Mouse (Mus musculus) liver, embryonic 15.5 days (tissue): ENCODE results near the gene Plxdc2. TPM values are rescaled to one million over a fixed set of nuclear protein-coding genes. Genes with fewer than 3 reads are reported as not detected.
A peak's percentile ranks its signal among the peaks of the same experiment; 100 is the strongest.

Experiments
- ATAC-seq: fragments of 200-750 bp; cut with Nextera tagmentation; 2 replicates; pipeline ENCODE4 v1.8.0; 2017; ENCODE audit warnings: moderate number of reproducible peaks, mild to moderate bottlenecking, moderate library complexity; ENCODE audit not compliant: insufficient read depth
- H3K27ac ChIP-seq: fragments of 300-500 bp; sonication (generic); replicated peaks from 2 replicates; pipeline ENCODE4 v1.5.1; 2015; ENCODE audit warnings: mild to moderate bottlenecking, inconsistent platforms
- H3K27me3 ChIP-seq: fragments of 300-500 bp; sonication (generic); 2 replicates; pipeline ENCODE4 v1.6.1; 2015; ENCODE audit warnings: mild to moderate bottlenecking, inconsistent platforms
- H3K36me3 ChIP-seq: fragments of 300-500 bp; sonication (generic); replicated peaks from 2 replicates; pipeline ENCODE4 v1.6.1; 2015; ENCODE audit warnings: moderate library complexity, mild to moderate bottlenecking, inconsistent platforms
- H3K4me1 ChIP-seq: fragments of 300-500 bp; sonication (generic); replicated peaks from 2 replicates; pipeline ENCODE4 v1.6.1; 2015; ENCODE audit warnings: inconsistent platforms
- H3K4me2 ChIP-seq: fragments of 300-500 bp; sonication (generic); 2 replicates; pipeline ENCODE4 v1.6.1; 2015; ENCODE audit warnings: moderate library complexity, mild to moderate bottlenecking, inconsistent platforms
- H3K4me3 ChIP-seq: fragments of 300-500 bp; sonication (generic); replicated peaks from 2 replicates; pipeline ENCODE4 v1.5.1; 2015; ENCODE audit warnings: mild to moderate bottlenecking, inconsistent platforms
- H3K9ac ChIP-seq: fragments of 300-500 bp; sonication (generic); 2 replicates; pipeline ENCODE4 v1.6.1; 2015; ENCODE audit warnings: moderate library complexity, mild to moderate bottlenecking, inconsistent platforms
- H3K9me3 ChIP-seq: fragments of 300-500 bp; sonication (generic); replicated peaks from 2 replicates; pipeline ENCODE4 v1.6.1; 2016; ENCODE audit warnings: inconsistent platforms
- WGBS: fragments of 180-500 bp; shearing (Covaris S2); methylation state at CpG from one replicate; pipeline ENCODE4 v1.1.7; 2015; ENCODE audit warnings: mixed read lengths; ENCODE audit not compliant: insufficient replicate concordance; 5-methylcytosine and 5-hydroxymethylcytosine counted together
- polyA plus RNA-seq: library from polyadenylated mRNA; unstranded; fragments of >200 nt; fragmentation: Nextera tagmentation; extraction: Ambion mirVana; gene quantifications from 2 replicates; pipeline ENCODE4 v1.2.1, GENCODE M21; 2015

The Plxdc2 gene
- 1.5 TPM in 2 replicates for polyA plus RNA-seq

GRCm38 (mm10) chr2:16356106-16356818, at the start of gene Plxdc2:
Gene Plxdc2 (plus strand): TSS chr2:16356304.
- H3K36me3 ChIP-seq: no peaks in the 10 kb centered on the region
- H3K27me3 ChIP-seq: peaks cover 29% of the 10 kb centered on the region
- ATAC-seq: no peak
- H3K27ac ChIP-seq: no peak within 1 kb of the TSS
- H3K4me2 ChIP-seq: peak within 1 kb of the TSS; percentile 65
- H3K4me3 ChIP-seq: peak within 1 kb of the TSS; percentile 45
- H3K4me1 ChIP-seq: no peaks in the 10 kb centered on the region; the same call in none of the 2 replicates
- no peak within 1 kb of the TSS for H3K9ac ChIP-seq
- H3K9me3 ChIP-seq: no peaks in the 10 kb centered on the region
- WGBS: under 1% methylated on average over 38 of the region's 45 CpGs

GRCm38 (mm10) chr2:16310387-16310786, 45.7 kb upstream of the Plxdc2 start:
- Histone ChIP-seq H3K27ac (no peak overlapping the region), H3K4me3 (no peak overlapping the region), H3K4me1 (no peaks in the 10 kb centered on the region), H3K4me2 (no peak overlapping the region), H3K36me3 (no peaks in the 10 kb centered on the region), H3K27me3 (no peaks in the 10 kb centered on the region), H3K9ac (no peak overlapping the region), H3K9me3 (no peaks in the 10 kb centered on the region)
- WGBS: 28% methylated on average over 2 of the region's 2 CpGs
- ATAC-seq: no peak

GRCm38 (mm10) chr2:16312400-16313070, 43.6 kb upstream of the Plxdc2 start:
- no peak for ATAC-seq
- Histone ChIP-seq H3K9ac (no peak overlapping the region), H3K36me3 (no peaks in the 10 kb centered on the region), H3K4me2 (no peak overlapping the region), H3K27me3 (no peaks in the 10 kb centered on the region), H3K4me1 (no peaks in the 10 kb centered on the region), H3K4me3 (no peak overlapping the region), H3K9me3 (no peaks in the 10 kb centered on the region), H3K27ac (no peak overlapping the region)
- 38% methylated on average over 4 of the region's 4 CpGs for WGBS

- H3K36me3 ChIP-seq: no peaks in the 10 kb centered on the region
- no peaks in the 10 kb centered on the region for H3K27me3 ChIP-seq
- no peak overlapping the region for H3K9ac ChIP-seq
- no peak for ATAC-seq
- no peak overlapping the region for H3K27ac ChIP-seq
- 32% methylated on average over 4 of the region's 4 CpGs for WGBS
- no peak overlapping the region for H3K4me2 ChIP-seq
- no peak overlapping the region for H3K4me3 ChIP-seq
- no peaks in the 10 kb centered on the region for H3K4me1 ChIP-seq
- H3K9me3 ChIP-seq: no peaks in the 10 kb centered on the region
Observed at GRCm38 (mm10) chr2:16335194-16335781, 20.8 kb upstream of the Plxdc2 start.

GRCm38 (mm10) chr2:16344564-16344963, 11.5 kb upstream of the Plxdc2 start:
- Histone ChIP-seq H3K4me3 (no peak overlapping the region), H3K9me3 (no peaks in the 10 kb centered on the region), H3K27me3 (no peaks in the 10 kb centered on the region), H3K9ac (no peak overlapping the region), H3K4me2 (no peak overlapping the region), H3K27ac (no peak overlapping the region), H3K36me3 (no peaks in the 10 kb centered on the region), H3K4me1 (no peaks in the 10 kb centered on the region)
- no peak for ATAC-seq
- 33% methylated on average over 2 of the region's 2 CpGs for WGBS

GRCm38 (mm10) chr2:16351106-16351505, 5.0 kb upstream of the Plxdc2 start:
- no peak overlapping the region for H3K9ac ChIP-seq
- no peaks in the 10 kb centered on the region for H3K9me3 ChIP-seq
- ATAC-seq: no peak
- H3K27ac ChIP-seq: no peak overlapping the region
- no peaks in the 10 kb centered on the region for H3K36me3 ChIP-seq
- peaks cover 10% of the 10 kb centered on the region for H3K27me3 ChIP-seq
- H3K4me3 ChIP-seq: no peak overlapping the region
- no peaks in the 10 kb centered on the region; the same call in 1 of the 2 replicates for H3K4me1 ChIP-seq
- WGBS: 43% methylated on average over 3 of the region's 3 CpGs
- no peak overlapping the region for H3K4me2 ChIP-seq

GRCm38 (mm10) chr2:16355611-16356105, 446 bp upstream of the Plxdc2 start:
- Histone ChIP-seq H3K9ac (no peak overlapping the region), H3K36me3 (no peaks in the 10 kb centered on the region), H3K9me3 (no peaks in the 10 kb centered on the region), H3K27ac (no peak overlapping the region), H3K4me1 (no peaks in the 10 kb centered on the region; the same call in none of the 2 replicates), H3K27me3 (peaks cover 29% of the 10 kb centered on the region), H3K4me2 (peak overlapping the region; percentile 65), H3K4me3 (peak overlapping the region; percentile 45)
- WGBS: under 1% methylated on average over 22 of the region's 22 CpGs
- ATAC-seq: peak; percentile 37; the same call in 1 of the 2 replicates

- no peak for ATAC-seq
- WGBS: 5% methylated on average over 33 of the region's 33 CpGs
- H3K4me1 ChIP-seq: no peaks in the 10 kb centered on the region; the same call in none of the 2 replicates
- no peaks in the 10 kb centered on the region for H3K9me3 ChIP-seq
- no peaks in the 10 kb centered on the region for H3K36me3 ChIP-seq
- H3K4me2 ChIP-seq: peak overlapping the region; percentile 65
- no peak overlapping the region for H3K27ac ChIP-seq
- peak overlapping the region; percentile 45 for H3K4me3 ChIP-seq
- no peak overlapping the region for H3K9ac ChIP-seq
- peaks cover 29% of the 10 kb centered on the region for H3K27me3 ChIP-seq
Observed at GRCm38 (mm10) chr2:16356921-16357837, 1.1 kb downstream of the Plxdc2 start.

GRCm38 (mm10) chr2:16357946-16358345, 1.8 kb downstream of the Plxdc2 start:
- H3K36me3 ChIP-seq: no peaks in the 10 kb centered on the region
- no peak overlapping the region for H3K27ac ChIP-seq
- no peak overlapping the region for H3K4me3 ChIP-seq
- no peak overlapping the region for H3K4me2 ChIP-seq
- no peaks in the 10 kb centered on the region; the same call in none of the 2 replicates for H3K4me1 ChIP-seq
- H3K27me3 ChIP-seq: peaks cover 29% of the 10 kb centered on the region
- ATAC-seq: no peak
- no peak overlapping the region for H3K9ac ChIP-seq
- H3K9me3 ChIP-seq: no peaks in the 10 kb centered on the region
- 39% methylated on average over 1 of the region's 1 CpGs for WGBS

- WGBS: 27% methylated on average over 3 of the region's 3 CpGs
- Histone ChIP-seq H3K9me3 (no peaks in the 10 kb centered on the region), H3K36me3 (no peaks in the 10 kb centered on the region), H3K27ac (no peak overlapping the region), H3K4me1 (no peaks in the 10 kb centered on the region; the same call in none of the 2 replicates), H3K27me3 (peaks cover 29% of the 10 kb centered on the region), H3K4me3 (no peak overlapping the region), H3K4me2 (no peak overlapping the region), H3K9ac (no peak overlapping the region)
- ATAC-seq: no peak
Observed at GRCm38 (mm10) chr2:16359341-16359928, 3.3 kb downstream of the Plxdc2 start.
